Mouse (Mus musculus) adrenal gland, adult 18-20 months (tissue): ENCODE measurements around the gene Elf2. TPM values are rescaled to one million over a fixed set of nuclear protein-coding genes. Genes with fewer than 3 reads are reported as not detected.

Source experiments
- DNase-seq, 2 experiments: peaks; one replicate each; pipeline ENCODE4 v3.0.0; 2021 to 2022; ENCODE audit warnings: low spot score in 2 of 2
- total RNA-seq, 2 experiments: library from RNA; stranded (reverse); gene quantifications; 1 replicate in 1 of 2; 2 replicates in 1 of 2; pipeline ENCODE4 v1.2.3; 2021

Elf2 gene
- total RNA-seq, 2 experiments from 2014 or later, result 61.9 to 78.4 TPM

GRCm38 (mm10) chr3:51288880-51289821, 51.3 kb downstream of the Elf2 start:
- peak; percentile 69 to 80 for DNase-seq

GRCm38 (mm10) chr3:51284375-51284774, 56.1 kb downstream of the Elf2 start:
- no peak for DNase-seq

- DNase-seq, result no peak
Observed at GRCm38 (mm10) chr3:51281727-51282126, 58.7 kb downstream of the Elf2 start.

GRCm38 (mm10) chr3:51278433-51278832, 62.0 kb downstream of the Elf2 start:
- no peak for DNase-seq

GRCm38 (mm10) chr3:51277201-51278150, 63.0 kb downstream of the Elf2 start:
- DNase-seq, result peak; percentile 80 to 83

- peak; percentile 62 to 67 for DNase-seq
Observed at GRCm38 (mm10) chr3:51276421-51277111, 63.9 kb downstream of the Elf2 start.

GRCm38 (mm10) chr3:51275956-51276398, 64.5 kb downstream of the Elf2 start:
- peak; percentile 90 to 91 for DNase-seq

GRCm38 (mm10) chr3:51270069-51270817, 70.2 kb downstream of the Elf2 start:
- DNase-seq, result no peak

GRCm38 (mm10) chr3:51268434-51268833, 72.0 kb downstream of the Elf2 start:
- no peak for DNase-seq

GRCm38 (mm10) chr3:51262942-51263341, 77.5 kb downstream of the Elf2 start:
- no peak for DNase-seq

- no peak for DNase-seq
Observed at GRCm38 (mm10) chr3:51258070-51258469, 82.4 kb downstream of the Elf2 start.

GRCm38 (mm10) chr3:51256450-51256849, 84.0 kb downstream of the Elf2 start:
- DNase-seq, result no peak

GRCm38 (mm10) chr3:51254784-51255183, 85.7 kb downstream of the Elf2 start:
- DNase-seq, result no peak

- no peak for DNase-seq
Observed at GRCm38 (mm10) chr3:51252689-51253402, 87.6 kb downstream of the Elf2 start.

- DNase-seq, result no peak
Observed at GRCm38 (mm10) chr3:51252223-51252622, 88.2 kb downstream of the Elf2 start.

- no peak for DNase-seq
Observed at GRCm38 (mm10) chr3:51251057-51251456, 89.4 kb downstream of the Elf2 start.

GRCm38 (mm10) chr3:51249866-51250265, 90.6 kb downstream of the Elf2 start:
- no peak for DNase-seq

GRCm38 (mm10) chr3:51249460-51249859, 91.0 kb downstream of the Elf2 start:
- no peak for DNase-seq

GRCm38 (mm10) chr3:51248600-51248999, 91.9 kb downstream of the Elf2 start:
- peak in 1 of 2 experiments; percentile 7 for DNase-seq
